Mouse (Mus musculus) cerebellum, adult 11 months (tissue): ENCODE measurements around the gene Tapt1.

Experiments used
- DNase-seq: peaks from one replicate; pipeline ENCODE4 v3.0.0; 2022

Gene Tapt1

GRCm38 (mm10) chr5:44226521-44227461 is at the start of gene Tapt1:
Tapt1 (minus strand) TSS chr5:44226626.
- peak; percentile 88 for DNase-seq

- DNase-seq = no peak
These were observed 45.1 kb upstream of the Tapt1 start for GRCm38 (mm10) chr5:44271564-44271963.

GRCm38 (mm10) chr5:44268524-44268923 is 42.1 kb upstream of the Tapt1 start:
- DNase-seq = peak; percentile 26

GRCm38 (mm10) chr5:44261691-44262090 is 35.3 kb upstream of the Tapt1 start:
- no peak for DNase-seq

- DNase-seq = no peak
These were observed 34.7 kb upstream of the Tapt1 start for GRCm38 (mm10) chr5:44261172-44261571.

GRCm38 (mm10) chr5:44259678-44260077 is 33.3 kb upstream of the Tapt1 start:
- no peak for DNase-seq

- DNase-seq = no peak
These were observed 31.7 kb upstream of the Tapt1 start for GRCm38 (mm10) chr5:44258163-44258562.

- no peak for DNase-seq
These were observed 31.0 kb upstream of the Tapt1 start for GRCm38 (mm10) chr5:44257401-44257800.

- no peak for DNase-seq
These were observed 30.1 kb upstream of the Tapt1 start for GRCm38 (mm10) chr5:44256512-44256911.

GRCm38 (mm10) chr5:44255756-44256398 is 29.5 kb upstream of the Tapt1 start:
- no peak for DNase-seq

- DNase-seq = no peak
These were observed 27.0 kb upstream of the Tapt1 start for GRCm38 (mm10) chr5:44253449-44253848.

GRCm38 (mm10) chr5:44252395-44252794 is 26.0 kb upstream of the Tapt1 start:
- no peak for DNase-seq

- DNase-seq = no peak
These were observed 24.0 kb upstream of the Tapt1 start for GRCm38 (mm10) chr5:44250211-44250955.

- no peak for DNase-seq
These were observed 22.9 kb upstream of the Tapt1 start for GRCm38 (mm10) chr5:44249363-44249762.

- no peak for DNase-seq
These were observed 20.2 kb upstream of the Tapt1 start for GRCm38 (mm10) chr5:44246493-44247217.

- no peak for DNase-seq
These were observed 18.5 kb upstream of the Tapt1 start for GRCm38 (mm10) chr5:44244894-44245423.

- DNase-seq = no peak
These were observed 16.4 kb upstream of the Tapt1 start for GRCm38 (mm10) chr5:44242828-44243227.

GRCm38 (mm10) chr5:44241726-44242125 is 15.3 kb upstream of the Tapt1 start:
- no peak for DNase-seq

- peak; percentile 48 for DNase-seq
These were observed 13.0 kb upstream of the Tapt1 start for GRCm38 (mm10) chr5:44239187-44240136.

GRCm38 (mm10) chr5:44238201-44238600 is 11.8 kb upstream of the Tapt1 start:
- DNase-seq = no peak

- no peak for DNase-seq
These were observed 8.2 kb upstream of the Tapt1 start for GRCm38 (mm10) chr5:44234606-44235005.
